Mouse (Mus musculus): ENCODE measurements around the gene Rimbp2.

The Rimbp2 gene

DNA sequence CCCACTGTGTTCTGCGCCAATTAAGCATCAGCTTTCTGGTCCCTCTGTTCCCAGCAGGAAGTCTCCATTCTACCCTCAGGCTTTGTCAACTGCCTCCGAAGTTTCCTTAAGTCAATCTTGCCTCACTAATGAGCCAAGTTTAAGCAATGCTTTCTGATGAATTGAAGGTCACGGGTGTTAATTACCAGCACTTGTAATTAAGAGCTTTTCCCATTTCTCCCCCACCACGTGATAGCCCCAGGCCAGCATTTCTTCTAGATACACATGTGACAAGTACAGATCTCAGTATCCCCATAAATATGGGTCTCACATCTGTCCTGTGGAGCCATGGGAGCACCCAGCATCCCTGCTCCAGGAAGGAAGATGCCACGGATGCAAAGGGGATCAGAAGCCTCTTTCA, 20.5 kb downstream of the Rimbp2 start:
- DNase-seq (ENCODE audit: low read depth, low spot score) = no peak

DNA sequence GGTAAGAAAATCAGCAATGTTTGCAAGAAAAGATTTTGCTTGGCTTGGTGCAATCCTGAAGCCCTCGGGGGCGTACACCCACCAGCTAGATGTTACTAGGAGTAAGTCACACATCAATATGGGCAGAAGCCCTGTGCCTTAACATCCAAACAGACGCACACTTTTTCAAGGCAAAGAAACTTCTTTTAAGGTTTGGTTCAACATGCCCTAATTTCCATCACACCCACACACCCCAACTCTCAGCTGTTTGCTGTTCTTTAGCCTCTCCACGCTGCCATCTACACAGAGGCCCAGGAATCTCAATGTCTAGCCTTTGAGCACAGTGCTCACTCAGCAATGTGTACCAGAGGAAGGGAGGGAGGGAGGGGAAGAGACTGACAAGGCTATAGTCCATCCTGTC, 28.2 kb downstream of the Rimbp2 start:
- peak; percentile 73 for DNase-seq (ENCODE audit: low read depth, low spot score)

DNA sequence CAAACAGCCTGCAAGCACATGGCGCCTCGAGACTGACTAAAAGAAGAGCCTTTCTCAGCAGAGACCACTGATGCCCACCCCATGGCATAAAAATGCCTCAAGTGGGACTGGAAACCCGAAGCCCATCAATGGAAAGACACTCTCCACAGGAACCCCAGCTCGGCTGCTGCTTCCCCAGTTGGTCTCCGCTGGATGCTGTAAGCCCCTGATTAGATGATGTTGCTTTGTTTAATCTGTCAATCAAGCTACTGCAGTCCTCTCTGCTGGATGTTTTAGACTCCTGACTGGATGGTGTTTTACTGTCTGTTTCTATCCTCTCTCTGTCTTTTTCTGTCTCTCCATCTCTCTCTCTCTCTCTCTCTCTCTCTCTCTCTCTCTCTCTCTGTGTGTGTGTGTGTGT, 33.2 kb downstream of the Rimbp2 start:
- no peak for DNase-seq (ENCODE audit: low read depth, low spot score)

DNA sequence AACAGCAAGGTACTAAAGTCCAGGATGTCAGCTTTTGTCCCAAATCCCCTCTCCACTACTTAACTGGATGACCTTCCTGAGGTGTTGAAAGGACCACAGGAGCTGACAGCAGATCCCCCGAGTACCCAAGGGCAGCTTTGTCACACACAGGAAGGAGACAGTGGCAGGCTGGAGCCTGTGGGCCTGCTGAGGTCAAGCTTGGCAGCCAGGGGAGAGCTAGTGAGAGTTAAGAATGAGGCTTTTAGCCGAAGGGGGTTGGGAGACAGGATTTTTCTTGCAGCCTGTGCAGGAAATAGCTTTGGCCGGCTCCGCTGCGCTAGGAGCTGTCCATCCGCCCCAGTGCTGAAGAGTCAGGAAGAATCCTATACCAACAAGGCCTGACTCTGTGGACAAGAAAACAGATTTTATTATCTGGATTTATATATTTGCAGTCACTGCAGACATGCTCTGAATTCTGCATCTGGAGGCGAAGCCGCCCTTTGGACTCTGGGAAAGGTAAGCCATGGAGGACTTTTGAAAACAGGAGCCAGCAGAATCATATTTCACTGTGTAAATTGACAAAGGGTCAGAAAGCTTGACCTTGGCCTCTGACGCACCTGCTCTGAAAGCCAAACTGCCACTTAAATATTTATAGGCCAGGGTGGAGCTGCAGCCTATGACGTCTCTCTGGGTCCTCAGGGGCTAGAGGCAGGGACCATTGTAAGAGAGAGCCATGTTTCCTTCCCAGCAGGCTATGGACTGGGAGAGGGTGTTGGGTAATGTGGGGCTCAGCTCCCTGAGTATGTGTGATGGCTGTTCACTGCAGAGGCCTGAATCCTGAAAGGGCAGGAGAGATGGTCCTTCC, 35.9 kb downstream of the Rimbp2 start:
- DNase-seq (ENCODE audit: low read depth, low spot score) = no peak

DNA sequence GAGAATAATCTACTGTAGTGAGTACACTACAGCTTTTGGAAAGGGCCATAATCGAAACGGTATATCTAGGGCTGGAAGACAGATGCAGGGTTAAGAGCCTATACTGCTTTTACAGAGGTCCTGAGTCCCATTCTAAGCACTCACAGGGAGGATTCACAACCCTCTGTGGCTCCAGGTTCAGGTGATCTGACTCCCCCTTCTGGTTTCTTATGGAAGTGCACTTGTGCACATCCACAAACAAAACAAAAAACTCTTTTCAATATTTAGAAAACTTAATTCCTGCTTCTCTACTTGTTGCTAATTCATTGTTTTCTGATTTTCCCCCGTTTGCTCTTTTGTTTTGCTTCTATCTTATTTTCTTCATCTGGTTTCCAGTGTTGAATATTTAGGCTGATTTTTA, 39.5 kb downstream of the Rimbp2 start:
- no peak for DNase-seq (ENCODE audit: low read depth, low spot score)

DNA sequence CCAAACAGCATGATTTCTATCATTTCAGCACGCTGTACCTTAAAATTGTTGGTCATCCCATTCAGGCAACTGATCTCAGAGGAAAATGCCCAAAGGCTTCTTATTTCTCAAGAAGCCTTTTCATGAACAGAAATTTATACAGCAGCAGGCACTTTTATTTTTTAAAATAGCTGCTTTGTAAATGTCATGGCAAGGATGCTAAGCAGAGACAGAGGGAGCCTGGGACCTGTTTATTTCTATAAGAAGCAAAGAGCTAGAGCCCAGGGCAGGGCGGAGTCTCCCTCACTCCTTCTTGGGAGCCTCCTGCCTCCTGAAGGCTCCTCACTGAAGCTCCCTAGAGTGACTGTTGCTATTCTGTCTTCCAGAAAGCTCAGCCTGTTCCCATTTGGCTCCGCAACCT, 40.9 kb downstream of the Rimbp2 start:
- DNase-seq (ENCODE audit: low read depth, low spot score) = peak; percentile 66

DNA sequence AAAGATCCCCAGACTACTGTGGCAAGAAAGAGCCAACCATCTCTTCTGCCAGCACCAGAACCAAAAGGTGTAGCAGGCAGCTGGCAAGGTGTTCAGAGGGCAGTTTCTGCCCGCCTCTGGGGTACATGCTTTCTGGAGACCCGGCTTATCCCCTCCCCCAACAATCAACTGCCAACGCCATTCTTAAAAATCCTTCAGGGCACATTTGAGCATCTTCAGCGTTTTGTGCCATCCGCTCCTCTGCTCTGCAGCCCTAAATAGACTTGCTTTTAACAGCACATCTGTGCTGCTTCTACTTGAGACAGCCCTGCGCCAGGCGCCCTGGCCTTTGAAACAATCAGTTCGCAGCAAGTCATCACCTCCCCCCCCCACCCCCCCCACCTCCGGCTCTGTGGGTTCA, 41.7 kb downstream of the Rimbp2 start:
- peak; percentile 77 for DNase-seq (ENCODE audit: low read depth, low spot score)

DNA sequence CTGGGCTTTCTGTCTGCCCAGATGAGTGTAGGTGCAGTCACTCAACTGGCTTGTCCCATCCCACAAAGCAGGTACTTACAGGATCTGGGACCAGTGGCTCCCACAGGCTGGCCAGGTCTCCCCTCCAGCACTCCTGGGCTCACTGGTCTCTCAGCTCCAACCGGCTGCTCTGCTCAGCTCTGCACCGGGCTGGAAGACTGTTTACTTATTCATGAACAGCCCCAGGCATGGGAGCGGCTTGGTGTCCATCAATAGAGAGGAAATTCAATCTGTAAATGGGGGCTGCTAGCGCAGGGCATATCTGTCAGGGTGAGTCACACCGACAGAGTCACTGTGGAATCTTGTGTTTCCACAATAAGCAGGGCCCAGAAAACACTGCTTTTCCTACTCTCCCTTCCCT, 49.2 kb downstream of the Rimbp2 start:
- peak; percentile 47 for DNase-seq (ENCODE audit: low read depth, low spot score)

DNA sequence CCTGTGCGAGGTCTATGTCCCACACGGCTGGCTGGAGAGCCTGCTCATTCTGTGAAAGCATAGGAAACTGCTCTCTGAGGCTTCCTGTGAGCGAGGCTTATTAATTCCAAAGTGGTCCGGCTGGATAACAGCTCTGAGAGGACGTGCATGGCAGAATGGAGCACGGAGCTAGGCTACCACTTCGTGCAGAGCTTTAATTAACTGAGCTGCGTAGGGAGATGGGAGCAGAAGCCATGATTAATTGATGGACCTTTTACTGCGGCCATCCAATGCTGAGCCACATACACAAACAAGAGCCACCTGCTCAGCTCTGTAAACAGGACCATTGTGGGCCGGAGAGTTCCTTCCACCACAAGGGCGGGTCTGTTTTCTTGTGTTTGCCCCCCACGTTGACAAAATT, 50.2 kb downstream of the Rimbp2 start:
- no peak for DNase-seq (ENCODE audit: low read depth, low spot score)

DNA sequence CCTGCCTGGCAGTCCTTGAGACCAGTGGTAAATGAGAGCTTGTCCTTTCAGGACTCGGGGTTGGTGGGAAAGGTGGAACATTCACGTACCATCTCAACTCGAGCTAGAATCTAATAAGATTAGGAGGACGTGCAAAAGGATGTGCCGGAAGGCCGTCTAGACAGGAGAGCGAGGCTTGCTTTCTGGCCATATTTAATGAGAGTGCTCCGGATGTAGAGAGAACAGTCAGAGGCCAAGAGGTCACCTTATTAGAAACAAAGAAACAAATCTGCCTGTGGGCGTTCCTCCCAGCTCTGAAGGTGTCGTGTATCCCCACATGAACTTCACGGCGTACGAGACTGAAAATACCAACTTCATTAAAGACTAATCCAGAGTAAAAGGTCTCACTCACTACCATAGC, 53.3 kb downstream of the Rimbp2 start:
- no peak for DNase-seq (ENCODE audit: low read depth, low spot score)

DNA sequence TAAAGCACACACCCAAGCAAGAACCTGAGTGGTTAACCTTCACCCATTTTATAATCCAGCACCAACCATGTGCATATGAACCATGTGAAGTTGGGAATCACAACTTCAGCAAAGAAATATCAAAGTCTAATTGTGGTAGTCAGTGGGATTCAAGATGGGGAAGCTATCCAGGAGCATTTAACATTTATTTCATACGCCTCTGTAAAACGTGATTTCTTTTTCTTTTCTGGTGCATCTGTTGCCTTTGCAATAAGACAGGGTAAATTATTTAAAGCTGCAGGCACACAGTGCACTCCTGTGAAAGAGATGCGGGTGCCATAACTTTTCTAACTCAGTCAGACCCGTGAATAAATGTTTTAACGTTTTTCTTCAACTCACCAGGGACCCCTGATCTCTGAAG, 58.4 kb downstream of the Rimbp2 start:
- DNase-seq (ENCODE audit: low read depth, low spot score) = peak; percentile 54

DNA sequence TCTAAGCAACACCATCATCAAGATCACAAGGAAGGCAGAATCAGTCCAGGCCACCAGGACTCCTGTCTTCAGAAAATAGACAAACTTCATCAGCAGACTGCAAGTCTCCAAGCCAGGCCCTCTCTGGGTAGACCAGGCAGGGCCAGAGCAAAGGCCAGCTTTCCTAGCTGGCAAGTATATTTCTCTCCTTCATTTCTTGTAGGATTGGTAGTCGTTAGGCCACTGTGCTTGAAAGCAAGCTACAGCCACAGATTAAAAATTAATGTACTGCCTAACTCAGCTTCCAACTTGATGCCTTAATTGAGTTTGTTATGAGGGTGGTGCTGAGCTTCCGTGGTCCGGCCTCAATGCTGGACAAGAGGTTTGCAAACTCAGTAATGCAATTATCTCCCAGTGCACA, 65.7 kb downstream of the Rimbp2 start:
- DNase-seq (ENCODE audit: low read depth, low spot score) = no peak

DNA sequence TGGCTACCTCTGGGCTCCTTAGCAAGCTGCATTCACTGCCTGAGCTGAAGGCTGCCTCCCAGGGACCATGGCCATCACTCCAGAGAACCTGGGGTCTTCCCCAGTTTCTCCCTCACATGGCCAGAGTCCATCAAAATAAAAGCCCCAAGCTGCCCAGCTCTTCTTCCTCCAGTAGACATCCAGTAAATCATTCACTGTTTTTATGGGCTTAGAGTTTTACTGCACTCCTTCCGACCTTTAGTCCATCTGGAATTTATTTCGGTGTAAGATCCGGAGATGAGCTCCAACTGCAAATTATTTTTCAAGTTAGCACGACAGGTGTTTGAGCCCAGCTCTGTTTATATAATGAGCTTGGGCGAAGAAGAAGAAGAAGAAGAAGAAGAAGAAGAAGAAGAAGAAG, 69.0 kb downstream of the Rimbp2 start:
- no peak for DNase-seq (ENCODE audit: low read depth, low spot score)

DNA sequence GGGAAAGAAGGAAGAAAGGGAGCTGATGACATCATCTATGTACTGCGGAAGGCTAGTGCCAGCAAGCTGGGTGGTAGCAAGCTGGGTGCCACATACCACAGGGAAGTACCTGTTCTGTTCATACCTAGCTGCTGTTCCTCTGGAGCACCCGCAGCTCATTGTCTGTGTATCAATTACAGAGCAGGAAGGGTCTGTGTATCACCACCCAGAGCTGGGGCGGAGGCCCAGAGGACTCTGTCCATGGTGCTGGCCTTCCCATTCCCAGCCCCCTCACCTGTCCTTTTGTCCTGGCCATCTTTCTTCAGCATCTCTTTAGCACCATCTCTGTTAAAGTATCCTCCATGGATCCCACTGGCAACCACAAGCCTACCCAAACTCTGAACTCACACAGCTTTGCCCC, 74.2 kb downstream of the Rimbp2 start:
- DNase-seq (ENCODE audit: low read depth, low spot score) = no peak

DNA sequence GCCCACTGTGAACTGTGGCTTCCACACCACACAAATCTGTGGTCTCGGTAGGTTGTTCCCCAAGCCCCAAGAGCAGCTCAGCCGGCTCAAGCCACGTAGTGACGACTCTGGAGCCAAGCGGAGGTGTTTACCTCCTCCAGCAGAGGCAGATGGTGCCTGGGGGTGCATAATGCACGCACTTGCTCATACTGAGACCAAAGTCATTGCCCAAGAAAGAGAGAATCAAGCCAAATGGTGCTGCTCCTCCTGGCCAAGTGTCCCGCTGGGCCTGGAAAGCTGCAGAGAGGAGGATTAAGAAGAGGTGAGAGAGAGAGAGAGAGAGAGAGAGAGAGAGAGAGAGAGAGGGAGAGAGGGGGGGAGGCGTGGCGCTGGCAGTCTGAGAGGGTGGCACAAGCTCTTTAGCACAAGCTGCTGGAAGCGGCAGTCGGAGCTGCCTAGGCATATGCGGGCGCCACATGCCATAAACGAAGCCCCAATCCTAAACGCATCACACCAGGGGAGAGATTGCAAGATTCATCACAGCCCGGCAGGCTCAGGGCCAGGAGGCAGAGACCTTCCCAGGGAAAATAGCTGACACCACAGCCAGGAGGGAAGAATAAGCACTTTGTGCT, 75.8 kb downstream of the Rimbp2 start:
- DNase-seq (ENCODE audit: low read depth, low spot score) = peak; percentile 92

DNA sequence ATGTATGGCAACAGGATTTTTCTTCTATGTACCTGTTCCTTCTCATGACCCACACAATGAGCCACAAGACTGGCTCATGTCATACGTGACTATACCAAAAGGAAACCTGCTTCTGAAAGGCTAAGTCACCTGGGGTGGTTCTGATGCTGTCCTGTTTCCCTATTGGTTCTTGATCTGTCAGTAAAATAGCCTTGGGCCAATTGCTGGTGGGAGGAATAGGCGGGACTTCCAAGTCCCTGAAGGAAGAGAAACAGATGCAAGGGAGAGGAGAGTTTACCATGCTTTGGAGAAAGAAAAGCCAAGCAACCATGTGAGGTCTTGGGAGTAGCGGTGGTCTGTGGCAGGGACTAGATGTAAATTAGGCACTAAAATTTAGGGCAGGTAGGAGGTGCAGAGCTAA, 81.6 kb downstream of the Rimbp2 start:
- peak; percentile 55 for DNase-seq (ENCODE audit: low read depth, low spot score)

DNA sequence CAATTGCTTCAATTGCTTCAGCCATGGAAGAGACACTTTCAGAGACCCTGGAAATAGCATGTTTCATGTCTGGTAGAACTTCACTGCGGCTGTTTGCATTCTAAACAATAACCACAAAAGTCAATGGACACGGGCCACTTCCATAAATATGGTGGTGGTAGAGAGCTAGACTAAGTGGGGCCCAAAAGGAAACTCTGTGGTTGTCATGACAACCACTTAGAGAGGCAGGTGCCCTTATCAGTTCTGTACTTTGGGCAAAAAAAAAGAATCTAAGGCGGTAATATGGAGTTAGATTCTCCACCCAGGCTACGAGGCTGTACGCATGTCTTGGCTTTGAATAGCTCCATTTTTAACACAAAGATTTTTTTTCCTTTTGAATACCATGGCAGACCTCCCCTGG, 86.5 kb downstream of the Rimbp2 start:
- DNase-seq (ENCODE audit: low read depth, low spot score) = no peak

DNA sequence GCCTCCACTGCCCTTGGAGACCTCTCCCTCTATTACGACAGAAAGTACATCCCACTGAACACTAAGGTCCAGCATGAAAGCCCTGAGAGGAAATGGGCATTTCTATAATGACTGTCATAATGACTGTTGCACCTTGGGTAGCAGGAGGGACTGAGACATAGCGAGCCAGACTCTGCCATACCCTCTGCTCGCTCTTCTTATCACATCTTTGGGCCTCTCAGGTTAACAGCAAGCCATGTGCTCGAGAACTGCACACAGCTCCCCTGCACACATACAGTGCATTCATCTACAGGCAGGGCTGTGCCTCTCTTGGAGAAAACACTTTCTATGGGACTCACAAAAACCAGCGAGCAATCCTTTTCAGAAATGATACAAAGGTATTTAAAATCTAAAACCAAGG, 87.0 kb downstream of the Rimbp2 start:
- DNase-seq (ENCODE audit: low read depth, low spot score) = no peak

DNA sequence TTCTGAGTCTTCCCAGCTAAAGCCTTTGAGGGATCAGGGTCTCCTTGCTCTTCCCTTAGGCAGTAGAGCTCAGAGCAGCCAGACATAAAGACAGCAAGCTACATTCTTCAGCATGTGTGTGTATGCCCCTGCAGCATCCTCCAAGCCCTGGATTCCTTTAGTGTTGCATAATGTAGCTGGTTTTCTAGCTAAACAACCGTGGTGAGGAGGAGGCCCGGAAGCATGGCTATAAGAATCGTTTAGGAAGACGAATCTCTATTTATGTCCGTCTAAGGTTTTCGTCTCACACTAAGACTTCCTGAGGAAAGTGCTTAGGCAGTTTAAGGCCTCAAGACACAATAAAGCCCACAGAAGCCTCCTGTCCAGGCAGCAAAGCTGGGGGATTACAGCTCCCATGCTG, 89.8 kb downstream of the Rimbp2 start:
- DNase-seq (ENCODE audit: low read depth, low spot score) = peak; percentile 77

DNA sequence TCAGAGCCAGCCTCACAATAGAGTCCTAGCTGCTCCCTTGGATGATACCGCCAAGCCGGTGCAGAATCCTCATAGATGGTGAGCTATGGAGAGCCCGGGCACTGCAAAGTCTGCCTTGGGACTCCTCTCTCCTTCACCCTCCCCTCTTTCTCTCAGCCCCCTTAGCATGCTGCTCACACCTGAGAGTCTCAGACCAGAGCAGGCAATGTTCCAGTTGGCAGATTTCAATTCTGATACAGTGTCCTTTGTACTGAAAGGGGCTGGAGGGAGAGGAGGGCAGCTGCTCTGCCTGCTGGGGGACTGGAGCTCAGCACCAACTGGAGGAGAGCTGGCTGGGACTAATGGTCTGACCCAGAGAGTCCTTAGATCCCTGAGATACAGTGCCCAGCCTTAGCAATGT, 92.4 kb downstream of the Rimbp2 start:
- no peak for DNase-seq (ENCODE audit: low read depth, low spot score)

DNA sequence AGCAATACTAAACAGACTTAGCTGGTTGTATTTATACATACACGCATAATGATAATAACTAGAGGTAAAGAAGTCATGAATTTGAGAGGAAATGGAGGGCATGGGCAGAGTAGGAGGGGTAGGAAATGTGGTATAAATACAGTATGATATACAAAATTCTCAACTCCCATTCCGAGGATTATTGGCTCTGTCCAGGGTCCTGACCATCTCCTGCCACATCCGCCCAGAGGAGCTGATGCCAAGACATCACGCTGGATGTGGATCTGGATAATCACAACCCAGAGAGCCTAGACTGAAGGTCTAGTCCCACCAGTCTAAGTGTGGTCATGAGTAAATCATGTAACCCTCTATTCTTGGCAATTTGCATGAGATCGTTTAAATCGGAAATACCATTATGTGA, 100.5 kb downstream of the Rimbp2 start:
- DNase-seq (ENCODE audit: low read depth, low spot score) = no peak

DNA sequence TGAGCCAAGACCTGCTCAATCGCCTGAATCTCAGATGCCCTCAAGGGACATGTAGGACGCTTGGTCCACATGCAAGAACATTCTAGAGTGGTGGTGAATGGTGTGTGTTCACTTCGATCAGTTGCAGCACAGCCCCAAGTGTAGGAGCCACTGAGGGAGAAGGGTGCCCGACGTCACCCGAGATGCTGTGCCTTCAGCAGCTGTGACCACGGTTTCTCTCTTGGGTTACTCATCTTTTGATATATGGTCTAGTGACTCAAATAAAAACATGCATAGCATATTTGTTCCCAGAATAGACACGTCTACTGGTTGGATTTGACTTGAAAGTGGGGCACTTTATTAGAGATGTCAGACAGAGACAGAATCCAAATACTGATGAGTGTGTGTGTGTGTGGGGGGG, 105.5 kb downstream of the Rimbp2 start:
- DNase-seq (ENCODE audit: low read depth, low spot score) = peak; percentile 70

DNA sequence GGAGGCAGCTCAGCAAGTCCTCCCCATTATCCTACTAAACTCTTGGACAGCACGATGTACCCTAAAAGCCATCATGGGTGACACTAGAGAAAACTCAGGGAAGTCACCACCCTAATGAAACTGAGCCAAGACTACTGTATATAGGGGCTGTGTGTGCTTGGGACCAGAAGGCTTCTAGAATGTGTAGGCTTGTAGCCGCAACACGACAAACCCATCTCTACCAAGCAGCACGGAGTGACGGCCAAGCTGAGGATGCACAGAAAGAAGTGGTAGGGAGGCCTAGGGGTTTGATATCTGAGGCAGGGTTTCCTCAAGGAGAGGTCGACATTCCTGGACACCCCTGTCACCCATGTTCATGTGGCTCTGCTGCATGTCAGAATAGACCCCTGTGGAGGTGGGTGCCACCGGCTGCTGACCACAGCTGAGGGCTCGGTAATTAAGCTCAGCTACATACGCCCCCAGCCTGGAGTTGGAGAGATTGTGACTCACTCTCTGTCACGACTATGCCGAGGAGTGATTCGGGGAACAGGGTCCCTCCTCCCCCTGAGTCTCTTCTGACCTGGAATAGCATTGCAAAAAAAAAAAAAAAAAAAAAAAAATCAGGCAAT, 106.7 kb downstream of the Rimbp2 start:
- DNase-seq (ENCODE audit: low read depth, low spot score) = peak; percentile 94
